Mouse (Mus musculus) forebrain, embryonic 11.5 days (tissue): ENCODE data around the gene Zdhhc23. TPM values are rescaled to one million over a fixed set of nuclear protein-coding genes. Genes with fewer than 3 reads are reported as not detected.

Experiments
- ATAC-seq: fragments of 200-750 bp; cut with Nextera tagmentation; replicated peaks from 2 replicates; pipeline ENCODE4 v1.8.0; 2017; ENCODE audit warnings: moderate TSS enrichment; ENCODE audit not compliant: low FRiP score
- DNase-seq: peaks from one replicate; pipeline ENCODE4 v3.0.0-alpha.2; 2017; ENCODE audit warnings: low spot score
- H3K27ac ChIP-seq: fragments of 300-500 bp; sonication (generic); 2 replicates; pipeline ENCODE4 v1.5.1; 2014; ENCODE audit warnings: low read depth, low read length
- H3K27me3 ChIP-seq: fragments of 300-500 bp; sonication (generic); 2 replicates; pipeline ENCODE4 v1.6.1; 2014; ENCODE audit warnings: mild to moderate bottlenecking, low read length, mixed read lengths; ENCODE audit not compliant: control insufficient read depth, insufficient read depth
- H3K36me3 ChIP-seq: fragments of 300-500 bp; sonication (generic); 2 replicates; pipeline ENCODE4 v1.6.1; 2014; ENCODE audit warnings: mild to moderate bottlenecking, low read length, moderate library complexity, mixed read lengths; ENCODE audit not compliant: control insufficient read depth, insufficient read depth
- H3K4me1 ChIP-seq: fragments of 300-500 bp; sonication (generic); replicated peaks from 2 replicates; pipeline ENCODE4 v1.6.1; 2014; ENCODE audit warnings: low read length, mixed read lengths; ENCODE audit not compliant: control insufficient read depth, insufficient read depth
- H3K4me2 ChIP-seq: fragments of 300-500 bp; sonication (generic); 2 replicates; pipeline ENCODE4 v1.6.1; 2014; ENCODE audit warnings: low read depth, mild to moderate bottlenecking, low read length, moderate library complexity, mixed read lengths; ENCODE audit not compliant: severe bottlenecking
- H3K4me3 ChIP-seq: fragments of 300-500 bp; sonication (generic); 2 replicates; pipeline ENCODE4 v1.5.1; 2014; ENCODE audit warnings: low read depth, low read length
- H3K9ac ChIP-seq: fragments of 300-500 bp; sonication (generic); 2 replicates; pipeline ENCODE4 v1.6.1; 2014; ENCODE audit warnings: low read length
- H3K9me3 ChIP-seq: fragments of 300-500 bp; sonication (generic); 2 replicates; pipeline ENCODE4 v1.6.1; 2016; ENCODE audit warnings: low read length, mixed read lengths; ENCODE audit not compliant: control insufficient read depth
- WGBS: fragments of 180-500 bp; shearing (Covaris S2); extraction: QIAGEN DNeasy Blood & Tissue Kit; methylation state at CpG from one replicate; pipeline ENCODE4 v1.1.7; 2014; 5-methylcytosine and 5-hydroxymethylcytosine counted together
- polyA plus RNA-seq: library from polyadenylated mRNA; unstranded; fragments of >200 nt; fragmentation: Nextera tagmentation; extraction: Ambion mirVana; gene quantifications from 2 replicates; pipeline ENCODE4 v1.2.1, GENCODE M21; 2014

The Zdhhc23 gene
- polyA plus RNA-seq, 1 experiment from 2014 or later, result 0.86 TPM

DNA sequence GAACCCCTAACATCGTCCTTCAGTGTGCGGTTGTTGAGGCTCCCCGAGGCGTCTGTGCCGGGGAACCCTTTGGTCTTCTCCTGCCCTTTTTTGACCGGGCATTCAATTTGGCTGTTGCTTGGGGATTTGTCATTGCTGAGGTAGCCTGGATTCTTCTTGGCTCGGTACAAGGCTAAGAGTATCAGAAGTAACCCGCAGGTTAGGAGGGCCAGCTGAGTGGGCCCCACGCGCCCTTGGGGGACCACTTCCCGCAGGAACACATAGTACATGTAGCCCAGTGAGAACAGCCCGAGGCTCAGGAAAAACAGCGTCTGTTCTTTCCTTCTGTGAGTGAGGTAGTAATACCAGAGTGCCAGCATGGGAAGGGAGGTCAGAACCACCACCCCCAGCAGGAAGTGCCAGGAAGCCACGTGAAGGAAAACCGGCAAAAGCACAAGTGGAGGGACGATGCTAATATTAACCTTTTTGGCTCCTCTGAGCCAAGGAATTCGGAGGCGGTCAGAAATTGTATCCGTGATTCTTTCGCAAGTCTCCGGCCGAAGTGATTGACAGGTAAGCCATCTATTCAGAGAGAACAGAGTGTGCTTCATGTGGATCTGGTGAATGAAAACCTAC is 5.9 kb downstream of the Zdhhc23 start:
- Histone ChIP-seq H3K36me3 (no peaks in the 10 kb centered on the region), H3K9me3 (no peaks in the 10 kb centered on the region), H3K4me2 (no peak overlapping the region), H3K27ac (no peak overlapping the region), H3K4me3 (no peak overlapping the region), H3K27me3 (peaks cover 3% of the 10 kb centered on the region; the same call in 1 of the 2 replicates), H3K4me1 (no peaks in the 10 kb centered on the region), H3K9ac (no peak overlapping the region)
- 84% methylated on average over 22 of the region's 22 CpGs for WGBS
- DNase-seq (no peak), ATAC-seq (no peak)

DNA sequence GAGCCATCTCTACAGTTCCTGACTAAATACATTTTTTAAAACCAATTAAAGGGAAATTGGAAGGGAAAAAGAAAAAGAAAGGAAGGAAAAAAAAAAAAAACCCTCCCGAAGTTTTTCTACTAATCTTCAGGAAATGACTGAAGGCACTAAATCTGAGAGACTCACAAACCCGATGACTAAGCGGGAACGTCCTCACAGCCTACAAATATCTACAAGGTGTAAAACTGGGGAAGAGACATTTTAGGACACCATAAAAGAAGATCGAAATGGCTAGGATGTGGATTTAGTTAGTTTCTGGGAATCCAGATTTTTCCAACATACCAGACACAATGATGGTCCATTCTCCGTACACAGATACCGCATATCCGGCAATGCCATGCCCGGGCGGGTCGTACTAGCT is 6.4 kb downstream of the Zdhhc23 start:
- no peak overlapping the region for H3K9ac ChIP-seq
- no peak overlapping the region for H3K27ac ChIP-seq
- no peak overlapping the region for H3K4me3 ChIP-seq
- H3K9me3 ChIP-seq, result no peaks in the 10 kb centered on the region
- ATAC-seq (no peak), DNase-seq (no peak)
- H3K36me3 ChIP-seq, result no peaks in the 10 kb centered on the region
- no peak overlapping the region for H3K4me2 ChIP-seq
- no peaks in the 10 kb centered on the region for H3K4me1 ChIP-seq
- no peaks in the 10 kb centered on the region for H3K27me3 ChIP-seq
- WGBS, result 94% methylated on average over 11 of the region's 11 CpGs

DNA sequence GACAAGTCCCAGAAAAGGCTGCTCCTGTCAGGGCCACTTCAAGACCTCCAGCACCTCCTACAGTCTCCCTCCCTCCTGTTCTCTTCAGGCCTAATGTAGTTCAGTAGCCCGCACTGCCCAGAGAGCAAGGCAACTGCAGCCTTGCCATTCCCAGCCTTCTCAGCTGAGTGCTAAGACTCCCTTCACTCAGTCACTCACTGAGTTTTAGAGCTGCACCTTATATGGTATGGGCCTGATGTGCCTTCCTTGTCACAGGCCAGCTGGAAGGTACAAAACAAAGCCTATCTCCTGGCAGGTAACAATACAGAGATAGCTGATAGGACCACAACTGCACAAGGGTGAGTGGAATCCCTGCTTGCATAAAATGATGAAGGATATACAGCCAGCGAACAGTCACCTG is 7.2 kb downstream of the Zdhhc23 start:
- Histone ChIP-seq H3K9ac (no peak overlapping the region), H3K36me3 (no peaks in the 10 kb centered on the region), H3K9me3 (no peaks in the 10 kb centered on the region), H3K4me3 (no peak overlapping the region), H3K27ac (no peak overlapping the region), H3K4me2 (no peak overlapping the region), H3K27me3 (no peaks in the 10 kb centered on the region), H3K4me1 (no peaks in the 10 kb centered on the region)
- DNase-seq (no peak), ATAC-seq (no peak)
- WGBS, result 91% methylated on average over 2 of the region's 2 CpGs

GRCm38 (mm10) chr16:43971741-43972140 is 7.8 kb downstream of the Zdhhc23 start:
- no peak for ATAC-seq
- H3K9me3 ChIP-seq, result no peaks in the 10 kb centered on the region
- no peaks in the 10 kb centered on the region for H3K36me3 ChIP-seq
- no peaks in the 10 kb centered on the region for H3K27me3 ChIP-seq
- 94% methylated on average over 9 of the region's 9 CpGs for WGBS
- H3K4me2 ChIP-seq, result no peak overlapping the region
- DNase-seq, result no peak
- H3K9ac ChIP-seq, result no peak overlapping the region
- no peak overlapping the region for H3K27ac ChIP-seq
- H3K4me3 ChIP-seq, result no peak overlapping the region
- H3K4me1 ChIP-seq, result no peaks in the 10 kb centered on the region

GRCm38 (mm10) chr16:43971189-43971588 is 8.4 kb downstream of the Zdhhc23 start:
- Histone ChIP-seq H3K4me3 (no peak overlapping the region), H3K27me3 (no peaks in the 10 kb centered on the region), H3K27ac (no peak overlapping the region), H3K36me3 (no peaks in the 10 kb centered on the region), H3K4me1 (no peaks in the 10 kb centered on the region), H3K9ac (no peak overlapping the region), H3K9me3 (no peaks in the 10 kb centered on the region), H3K4me2 (no peak overlapping the region)
- DNase-seq (no peak), ATAC-seq (no peak)
- 92% methylated on average over 11 of the region's 11 CpGs for WGBS

DNA sequence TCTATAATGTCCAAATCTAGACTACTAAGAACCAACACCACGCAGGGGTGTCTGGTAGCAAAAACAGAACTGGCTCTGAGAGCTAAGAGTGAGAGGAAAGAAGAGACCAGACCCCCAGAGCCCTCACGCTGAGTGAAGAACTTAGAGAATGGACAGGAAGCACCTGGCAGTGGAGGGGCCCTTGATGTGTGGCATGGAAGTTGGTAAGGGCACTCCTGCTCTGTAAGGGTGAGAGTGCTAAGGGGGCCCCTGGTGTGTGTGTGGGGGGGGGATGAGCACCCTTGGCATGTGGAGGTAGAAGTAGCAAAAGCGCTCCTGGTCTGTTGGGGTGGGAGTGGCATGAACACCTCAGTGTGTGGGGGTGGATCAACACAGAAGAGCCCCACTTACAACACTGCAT is 9.2 kb downstream of the Zdhhc23 start:
- Histone ChIP-seq H3K9ac (no peak overlapping the region), H3K27ac (no peak overlapping the region), H3K36me3 (no peaks in the 10 kb centered on the region), H3K9me3 (no peaks in the 10 kb centered on the region), H3K27me3 (no peaks in the 10 kb centered on the region), H3K4me2 (no peak overlapping the region), H3K4me3 (no peak overlapping the region), H3K4me1 (no peaks in the 10 kb centered on the region)
- ATAC-seq, result no peak
- no peak for DNase-seq
- 89% methylated on average over 3 of the region's 3 CpGs for WGBS

- Histone ChIP-seq H3K4me2 (no peak overlapping the region), H3K36me3 (no peaks in the 10 kb centered on the region), H3K4me3 (no peak overlapping the region), H3K27ac (no peak overlapping the region), H3K4me1 (no peaks in the 10 kb centered on the region), H3K9ac (no peak overlapping the region), H3K9me3 (no peaks in the 10 kb centered on the region), H3K27me3 (no peaks in the 10 kb centered on the region)
- ATAC-seq (no peak), DNase-seq (no peak)
- WGBS, result 77% methylated on average over 13 of the region's 13 CpGs
Observed at GRCm38 (mm10) chr16:43965781-43966389, 13.7 kb downstream of the Zdhhc23 start.

GRCm38 (mm10) chr16:43963780-43964179 is 15.8 kb downstream of the Zdhhc23 start:
- 75% methylated on average over 3 of the region's 3 CpGs for WGBS
- Histone ChIP-seq H3K36me3 (no peaks in the 10 kb centered on the region), H3K9me3 (no peaks in the 10 kb centered on the region), H3K4me2 (no peak overlapping the region), H3K27ac (no peak overlapping the region), H3K4me3 (no peak overlapping the region), H3K4me1 (no peaks in the 10 kb centered on the region), H3K27me3 (no peaks in the 10 kb centered on the region), H3K9ac (no peak overlapping the region)
- DNase-seq (no peak), ATAC-seq (no peak)

DNA sequence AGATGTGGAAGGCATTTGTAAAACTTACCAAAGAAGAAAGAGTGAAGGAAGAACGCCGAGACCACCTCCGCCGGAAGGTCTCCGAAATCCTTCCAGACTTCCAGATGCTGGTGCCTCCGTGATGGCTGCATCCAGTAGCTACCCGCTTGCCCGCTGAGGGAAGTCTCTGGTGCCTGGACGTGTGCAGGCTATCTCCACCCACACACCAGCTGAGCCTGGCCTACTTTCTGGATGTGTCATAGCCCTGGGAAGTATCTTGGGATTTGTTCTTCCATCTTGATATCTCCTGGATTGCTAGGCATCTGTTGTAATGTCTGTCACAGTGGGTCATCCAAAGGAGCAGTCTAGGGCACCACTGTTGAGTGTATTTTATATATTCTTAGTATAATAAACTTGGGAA is 16.3 kb downstream of the Zdhhc23 start:
- Histone ChIP-seq H3K9me3 (no peaks in the 10 kb centered on the region), H3K9ac (no peak overlapping the region), H3K27me3 (no peaks in the 10 kb centered on the region), H3K4me2 (no peak overlapping the region), H3K36me3 (no peaks in the 10 kb centered on the region), H3K27ac (no peak overlapping the region), H3K4me1 (no peaks in the 10 kb centered on the region), H3K4me3 (no peak overlapping the region)
- ATAC-seq, result no peak
- WGBS, result 91% methylated on average over 9 of the region's 9 CpGs
- DNase-seq, result no peak
